Mouse (Mus musculus): ENCODE data around the gene Prelid3b. TPM values are rescaled to one million over a fixed set of nuclear protein-coding genes. Genes with fewer than 3 reads are reported as not detected.

Prelid3b gene
- total RNA-seq, 4 experiments from 2014 or later: 42.6 to 54.6 (median 49.4) TPM

- DNase-seq (ENCODE audit: low spot score in 2 of 2): no peak
Observed at GRCm38 (mm10) chr2:174428076-174428835, 44.6 kb downstream of the Prelid3b start.

- DNase-seq (ENCODE audit: low spot score in 2 of 2): no peak
Observed at GRCm38 (mm10) chr2:174426856-174427255, 46.0 kb downstream of the Prelid3b start.

GRCm38 (mm10) chr2:174424301-174425085 is 48.4 kb downstream of the Prelid3b start:
- DNase-seq (ENCODE audit: low spot score in 2 of 2): no peak

GRCm38 (mm10) chr2:174421107-174421506 is 51.8 kb downstream of the Prelid3b start:
- DNase-seq (ENCODE audit: low spot score in 2 of 2): no peak

- DNase-seq (ENCODE audit: low spot score in 2 of 2): peak; percentile 90 to 95
Observed at GRCm38 (mm10) chr2:174415731-174416310, 57.1 kb downstream of the Prelid3b start, which contains the start of gene Nelfcd. TSS of gene Nelfcd (plus strand) at chr2:174415804.

Other genes with a start within 250 kb of the Prelid3b start
- gene Gnas, start 188.8 kb downstream of the Prelid3b start, total RNA-seq (2022): 1,000 to 10,000 TPM; 1,786 to 1,958 (median 1,837) TPM
- gene Gm20721, start 126.4 kb downstream of the Prelid3b start, total RNA-seq (2022): 1 to 10 TPM; 1.2 to 2.9 (median 1.8) TPM
- gene Nelfcd, start 57.3 kb downstream of the Prelid3b start, total RNA-seq (2022): 10 to 100 TPM; 51.7 to 60.3 (median 54.7) TPM
- 100 to 1,000 TPM in 2 of 4 experiments, 10 to 100 TPM in 2; 33.2 to 287 (median 121) TPM for gene Ctsz, start 34.0 kb downstream of the Prelid3b start, total RNA-seq (2022)
- under 1 TPM in 2 of 4 experiments, not detected in 2; 0.33 to 0.52 TPM for gene Tubb1, start 22.4 kb downstream of the Prelid3b start, total RNA-seq (2022)
- 100 to 1,000 TPM; 247 to 327 (median 290) TPM for gene Atp5e, start 9.0 kb downstream of the Prelid3b start, total RNA-seq (2022)
- 10 to 100 TPM; 17.9 to 27.5 (median 22.9) TPM for gene Zfp831, start 170.5 kb upstream of the Prelid3b start, total RNA-seq (2022)